Mouse (Mus musculus) heart, adult 9 months (tissue): ENCODE results near the gene Hnf4a.
A peak's percentile ranks its signal among the peaks of the same experiment; 100 is the strongest.
"Not testable (repeated sequence)": the region's sequence is repeated elsewhere in the genome, so short reads cannot be mapped to it uniquely, and the experiment has no call there.

Experiments
- DNase-seq, 2 experiments: peaks; one replicate each; pipeline ENCODE4 v3.0.0; 2022; ENCODE audit warnings: low spot score in 2 of 2

Hnf4a gene

GRCm38 (mm10) chr2:163506300-163507004 lies at the start of gene Hnf4a:
Gene Hnf4a (plus strand): TSS chr2:163506808.
- DNase-seq: no peak

DNA sequence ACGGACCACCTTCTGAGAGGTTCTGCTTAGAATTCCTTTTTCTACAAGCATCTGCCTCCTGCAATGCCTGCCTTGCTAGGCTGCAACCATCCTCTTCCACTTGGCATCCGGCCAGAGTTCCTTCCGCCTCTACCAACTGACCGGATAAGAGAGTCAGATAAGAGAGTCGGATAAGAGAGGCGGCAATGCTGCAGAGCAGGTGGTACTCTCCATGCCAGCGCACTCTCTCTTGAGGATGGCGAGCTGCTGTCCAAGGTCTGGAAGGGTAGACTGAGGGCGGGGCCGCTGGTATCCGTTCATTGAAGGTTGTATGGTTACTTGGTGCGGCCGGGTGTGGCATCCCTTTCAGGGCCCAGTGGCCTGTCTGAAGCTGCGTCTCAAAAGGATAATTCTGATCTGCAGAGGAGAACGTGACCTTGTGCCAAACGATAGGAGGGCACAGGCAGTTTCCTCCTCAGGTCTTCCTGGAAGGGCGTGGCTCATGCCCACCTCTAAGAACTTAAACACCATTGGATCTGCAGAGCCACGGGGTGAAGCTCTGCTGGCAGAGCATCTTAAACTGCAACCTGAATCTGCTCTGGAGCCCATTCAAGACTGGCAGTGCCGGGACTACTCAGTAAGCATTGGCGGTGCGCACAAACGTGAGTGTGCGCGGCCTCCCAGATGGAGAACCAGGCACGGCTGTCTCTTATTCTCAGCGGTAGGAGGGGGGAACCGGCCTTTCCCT lies 47.9 kb upstream of the Hnf4a start:
- DNase-seq: peak in 1 of 2 experiments; percentile 20

DNA sequence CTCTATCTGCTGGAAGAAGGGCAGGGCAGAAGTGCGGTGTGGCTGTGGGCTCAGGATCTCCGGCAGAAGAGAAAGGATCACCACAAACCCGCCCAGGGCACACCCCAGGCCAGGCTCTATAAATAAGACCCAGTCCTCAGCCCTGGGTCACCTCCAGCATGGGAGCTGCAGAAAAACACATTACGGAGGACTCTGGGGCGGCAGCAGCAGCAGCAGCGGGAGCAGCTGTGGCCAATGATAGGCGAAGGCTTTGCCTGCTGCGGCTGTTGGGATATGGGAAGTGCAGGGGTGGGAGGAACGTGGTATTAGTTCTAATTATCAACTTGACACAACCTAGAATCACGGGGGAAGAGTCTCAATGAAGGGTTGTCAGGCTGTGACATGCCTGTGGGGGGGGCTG lies 47.2 kb upstream of the Hnf4a start:
- DNase-seq: no peak

DNA sequence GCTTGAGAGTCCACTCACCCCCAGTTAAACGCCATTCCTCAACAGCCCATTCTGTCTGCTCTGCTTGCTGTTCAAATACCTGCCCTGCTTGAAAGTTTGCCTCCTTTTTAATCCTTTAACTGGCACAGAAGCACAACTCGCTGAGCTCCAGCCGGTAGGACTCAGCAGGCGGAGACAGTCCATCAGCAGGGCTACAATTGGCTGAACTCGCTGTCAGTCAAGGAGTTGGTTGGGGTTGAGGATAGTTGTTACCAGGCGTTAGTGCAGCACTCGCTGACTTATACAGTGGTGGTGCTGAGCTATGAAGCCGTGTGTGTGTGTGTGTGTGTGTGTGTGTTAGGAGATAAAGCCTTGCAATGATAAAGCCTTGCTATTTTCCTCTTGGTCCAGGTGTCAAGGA lies 46.0 kb upstream of the Hnf4a start:
- no peak for DNase-seq

DNA sequence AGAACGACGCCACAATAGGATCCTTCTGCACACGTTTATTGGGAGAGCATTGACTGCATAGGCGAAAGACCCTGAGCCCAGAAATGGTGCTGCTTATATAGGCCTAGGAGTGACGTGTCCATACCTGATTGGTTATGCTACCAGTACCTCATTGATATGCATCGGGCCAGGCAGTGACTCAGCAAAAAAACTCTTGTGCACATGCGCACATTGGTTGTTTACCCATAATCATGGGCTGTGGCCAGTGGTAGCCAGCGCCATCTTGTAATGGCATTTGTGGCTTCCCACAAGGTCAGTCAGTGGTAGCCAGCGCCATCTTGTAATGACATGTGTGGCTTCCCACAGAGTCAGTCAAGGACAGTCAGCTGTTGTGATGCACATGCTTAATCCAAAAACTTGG lies 45.3 kb upstream of the Hnf4a start:
- DNase-seq: not testable (repeated sequence)

DNA sequence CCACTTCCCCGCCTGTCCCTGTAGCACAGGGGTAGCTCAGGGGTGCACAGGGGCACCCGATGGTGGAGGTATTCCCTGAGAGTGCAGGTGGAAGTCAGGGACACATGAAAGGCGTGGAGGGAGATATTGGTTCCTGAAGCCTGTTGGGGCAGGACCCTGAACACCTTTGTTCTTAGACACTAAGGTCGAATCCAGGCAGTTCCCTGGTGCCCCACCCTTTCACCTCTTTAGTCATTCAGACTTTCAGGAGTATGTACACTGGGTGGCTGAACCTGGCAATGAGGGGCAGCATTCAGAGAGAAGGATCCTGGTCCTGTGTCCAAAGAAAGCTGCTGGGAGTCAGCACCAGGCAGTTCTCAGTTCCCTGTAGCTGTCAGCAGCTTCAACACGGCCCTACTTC lies 44.2 kb upstream of the Hnf4a start:
- DNase-seq: no peak

GRCm38 (mm10) chr2:163462801-163463200 lies 43.8 kb upstream of the Hnf4a start:
- DNase-seq: no peak

DNA sequence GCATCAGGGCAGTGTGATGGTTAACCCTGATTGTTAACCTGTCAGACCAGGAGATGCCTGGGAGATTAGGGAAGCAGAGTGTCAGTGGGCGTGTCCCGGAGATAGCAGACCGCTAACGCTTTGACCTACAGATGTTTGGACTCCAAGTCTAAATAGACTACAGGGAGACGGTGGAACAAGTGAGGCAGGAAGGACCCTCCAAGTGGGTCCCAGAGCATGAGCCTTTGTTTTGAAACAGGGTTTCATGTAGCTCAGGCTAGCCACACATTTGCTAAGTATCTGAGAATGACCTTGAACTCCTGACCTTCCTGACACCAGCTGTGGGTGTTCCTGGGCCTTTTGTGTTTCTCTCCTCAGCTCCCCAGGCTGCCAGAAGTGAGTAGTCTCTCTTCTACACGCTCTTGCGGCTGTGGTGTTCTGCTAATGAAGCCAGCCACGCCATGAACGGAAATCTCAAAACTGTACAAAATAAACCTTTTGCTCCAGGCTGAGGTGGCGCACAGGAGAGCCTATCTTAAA lies 43.3 kb upstream of the Hnf4a start:
- DNase-seq: no peak

GRCm38 (mm10) chr2:163463998-163464397 lies 42.6 kb upstream of the Hnf4a start:
- DNase-seq: no peak

DNA sequence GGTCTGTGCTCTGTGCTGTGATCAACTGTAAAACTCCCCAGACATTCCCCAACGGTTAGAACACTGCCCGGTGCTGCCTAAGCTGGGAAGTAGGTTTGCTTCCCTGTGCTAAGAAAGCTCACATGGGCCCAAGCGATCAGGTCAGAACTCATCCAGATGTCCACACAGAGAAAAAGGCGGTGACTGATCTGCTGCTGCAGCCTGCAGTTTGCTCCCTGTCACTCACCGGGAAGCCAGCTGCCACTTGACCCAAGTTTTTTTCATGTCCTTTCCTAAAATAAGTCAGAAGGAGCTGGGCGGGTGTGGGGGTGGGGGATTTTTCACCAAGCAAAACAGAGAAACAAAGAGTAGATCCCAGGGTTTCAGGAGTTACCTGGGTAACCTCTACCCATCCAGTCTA lies 42.0 kb upstream of the Hnf4a start:
- DNase-seq: peak; percentile 32 to 40

DNA sequence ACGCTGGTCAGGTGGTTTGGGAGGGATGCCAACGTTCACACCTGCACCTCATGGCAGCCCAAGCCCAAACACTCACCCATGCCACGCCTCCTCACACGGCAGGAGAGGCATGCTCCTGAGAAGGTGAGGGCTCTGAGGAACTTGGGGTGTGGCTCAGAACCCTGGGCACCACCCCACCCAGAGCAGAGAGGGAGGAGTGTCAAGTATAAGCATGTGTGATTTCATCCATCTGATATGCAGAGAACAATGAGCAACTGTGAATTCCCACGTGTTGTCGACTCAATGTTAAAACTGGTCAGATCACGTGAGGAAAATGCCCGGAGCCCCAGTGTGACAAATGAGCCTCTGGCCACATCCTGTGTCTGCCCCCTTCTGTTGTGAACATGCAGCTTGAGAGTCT lies 39.8 kb upstream of the Hnf4a start:
- no peak for DNase-seq

DNA sequence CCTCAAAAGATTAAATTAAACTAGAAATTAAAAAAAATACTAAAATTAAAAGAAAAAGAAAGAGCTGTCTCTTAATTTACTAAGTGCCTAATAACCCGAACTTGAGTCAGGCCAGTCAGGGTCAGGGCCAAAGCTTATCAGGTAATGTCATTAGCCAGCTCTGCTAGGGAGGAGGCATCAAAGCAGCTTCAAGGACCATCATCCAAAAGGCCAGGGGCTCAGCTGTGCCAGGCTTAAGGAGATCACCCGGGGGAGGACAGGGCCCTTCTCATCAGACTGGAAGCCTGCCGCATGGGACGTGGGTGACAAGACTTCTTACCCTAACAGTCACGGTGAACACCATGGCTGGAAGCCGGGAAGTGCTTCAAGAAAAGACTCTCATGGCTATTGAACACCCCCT lies 39.0 kb upstream of the Hnf4a start:
- no peak for DNase-seq

DNA sequence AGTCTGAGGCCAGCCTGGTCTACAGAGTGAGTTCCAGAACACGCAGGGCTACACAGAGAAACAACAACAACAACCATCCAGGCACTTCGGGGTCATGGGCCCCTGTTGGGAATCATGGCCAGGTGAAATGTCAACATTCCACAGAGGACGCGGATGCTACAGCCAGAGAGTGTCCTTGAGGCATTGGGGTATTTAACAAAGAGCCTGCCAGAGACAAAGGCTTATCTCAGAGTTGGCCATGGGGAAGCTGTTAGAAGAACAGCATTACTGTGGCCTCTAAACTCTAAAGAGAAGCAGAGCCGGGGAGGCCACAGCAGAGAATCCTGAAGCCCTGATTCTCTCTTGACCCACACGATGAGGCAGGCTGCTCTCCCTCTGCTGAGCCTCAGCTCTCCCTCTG lies 37.7 kb upstream of the Hnf4a start:
- no peak for DNase-seq

DNA sequence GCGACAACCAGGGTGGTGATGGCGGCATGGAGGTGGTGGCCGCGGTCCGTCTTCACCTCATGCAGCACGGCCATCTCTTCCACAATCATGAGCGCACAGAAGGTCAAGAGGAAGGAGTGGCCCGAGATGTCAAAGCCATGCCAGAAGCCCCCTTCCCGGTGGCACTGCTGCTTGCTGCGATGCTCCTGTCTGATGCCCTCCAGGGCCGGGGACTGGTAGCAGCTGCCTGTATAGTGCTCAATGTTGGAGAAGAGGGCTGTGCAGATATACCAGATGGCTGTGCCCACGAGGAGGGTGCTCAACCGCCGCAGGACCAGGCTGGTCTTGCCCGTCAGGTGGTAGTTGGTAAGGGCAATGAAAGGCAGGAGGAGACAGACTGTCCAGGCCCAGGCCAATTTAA lies 36.9 kb upstream of the Hnf4a start:
- no peak for DNase-seq

DNA sequence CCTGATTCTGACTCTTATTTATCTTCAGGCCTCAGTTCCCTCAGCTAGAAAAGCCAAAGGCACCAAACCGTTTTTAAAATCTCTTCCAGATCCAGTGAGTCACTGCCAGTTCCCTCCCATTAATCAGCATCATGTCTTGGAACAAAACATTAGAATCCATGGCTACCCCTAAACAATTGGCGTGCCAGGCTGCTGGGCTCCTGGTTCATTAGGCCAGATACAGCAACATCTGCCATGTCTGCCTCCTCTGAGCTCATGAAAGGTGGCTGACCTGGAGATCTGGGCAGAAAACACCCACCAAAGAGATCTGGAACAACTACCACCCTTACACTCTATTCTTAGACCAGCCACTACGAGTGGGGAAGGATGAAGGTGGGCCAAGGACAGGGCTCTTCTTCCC lies 35.5 kb upstream of the Hnf4a start:
- peak; percentile 63 to 76 for DNase-seq

DNA sequence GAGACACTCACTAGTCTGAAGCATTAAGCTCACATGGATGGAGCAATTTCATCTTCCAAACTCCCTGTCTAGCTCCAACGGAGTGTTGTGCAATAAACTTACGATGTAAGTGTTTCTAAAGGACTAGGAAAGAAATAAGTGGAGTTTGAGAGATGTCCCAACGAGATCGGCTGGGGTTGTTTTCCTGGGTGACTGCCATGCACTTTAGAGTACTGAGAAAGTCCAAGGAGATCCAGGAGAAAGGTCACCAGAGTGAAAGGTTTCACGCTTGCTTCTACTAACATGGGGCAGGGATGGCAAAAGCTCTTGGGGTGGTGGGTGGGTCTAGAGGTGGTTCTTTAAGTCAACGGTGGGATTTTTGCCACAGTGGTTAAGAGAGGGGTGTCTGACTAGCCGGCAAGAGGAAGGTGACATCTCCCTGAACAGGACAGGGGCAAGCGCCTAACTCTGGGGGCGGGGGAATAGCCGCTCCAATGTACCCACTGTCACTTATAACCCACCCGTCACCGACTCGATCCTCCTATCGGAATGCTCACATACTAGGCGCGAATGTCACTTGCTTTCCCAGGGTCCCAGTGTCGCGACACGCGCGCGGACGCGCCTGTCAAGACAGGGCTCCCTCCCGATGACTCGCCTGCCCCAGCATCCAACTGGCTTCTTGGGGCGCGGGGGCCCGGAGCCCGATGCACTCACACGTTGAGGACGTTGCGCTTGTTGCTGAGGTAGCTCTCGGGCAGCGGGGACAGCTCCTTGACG lies 34.7 kb upstream of the Hnf4a start:
- peak; percentile 25 to 54 for DNase-seq

DNA sequence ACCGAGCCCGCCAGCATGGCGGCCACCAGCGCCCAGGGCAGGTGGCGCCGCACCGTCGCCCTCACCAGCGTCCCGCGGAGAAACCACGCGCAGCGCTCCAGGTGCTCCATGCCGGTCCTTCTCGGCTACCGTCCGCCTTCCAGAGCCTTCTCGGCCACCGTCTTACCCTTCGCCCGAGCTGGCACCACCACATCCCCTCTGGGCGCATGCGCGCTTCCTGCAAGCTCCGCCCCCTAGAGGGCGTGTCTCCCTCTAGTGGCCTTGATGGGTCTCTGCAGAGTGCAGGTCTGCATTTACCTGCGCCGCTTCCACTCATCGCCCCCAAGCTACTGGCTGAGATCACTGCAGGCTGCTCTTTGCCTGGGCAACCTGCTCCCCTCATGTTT lies 34.1 kb upstream of the Hnf4a start, which contains the start of gene Fitm2:
Gene Fitm2, minus strand, starts transcription at position 164 of the 386 bp plus-strand sequence.
- peak; percentile 91 to 92 for DNase-seq

DNA sequence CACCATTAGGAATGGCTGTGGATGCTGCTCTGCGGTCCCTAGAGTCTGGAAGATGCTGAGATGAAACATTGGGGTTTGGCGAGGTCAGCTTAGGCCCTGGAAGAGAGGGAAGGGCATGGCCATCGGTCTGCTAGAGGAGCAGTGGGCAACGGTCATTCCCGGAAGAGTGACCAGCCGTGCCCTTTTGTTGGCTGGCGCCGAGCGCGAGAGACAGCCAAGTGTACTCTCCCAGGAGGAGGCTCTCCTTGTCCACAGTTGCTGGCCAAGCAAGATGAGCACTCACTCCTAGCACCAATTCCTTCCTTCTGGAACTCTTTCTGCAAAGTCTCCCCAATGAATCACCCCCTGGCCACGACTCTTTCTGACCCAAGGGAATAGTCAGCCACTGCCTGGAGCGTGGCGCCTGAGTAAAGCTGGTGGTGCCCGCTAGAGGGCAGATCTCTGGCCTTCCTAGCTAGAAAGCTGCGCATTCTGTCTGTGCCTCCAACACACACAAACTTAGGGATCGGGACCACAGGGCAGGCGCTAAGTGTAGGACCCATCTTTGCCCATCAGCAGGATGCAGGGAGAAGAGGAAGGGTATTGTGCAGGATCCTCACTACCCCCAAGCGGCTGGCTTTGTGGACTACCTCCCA lies 26.3 kb upstream of the Hnf4a start:
- no peak for DNase-seq

DNA sequence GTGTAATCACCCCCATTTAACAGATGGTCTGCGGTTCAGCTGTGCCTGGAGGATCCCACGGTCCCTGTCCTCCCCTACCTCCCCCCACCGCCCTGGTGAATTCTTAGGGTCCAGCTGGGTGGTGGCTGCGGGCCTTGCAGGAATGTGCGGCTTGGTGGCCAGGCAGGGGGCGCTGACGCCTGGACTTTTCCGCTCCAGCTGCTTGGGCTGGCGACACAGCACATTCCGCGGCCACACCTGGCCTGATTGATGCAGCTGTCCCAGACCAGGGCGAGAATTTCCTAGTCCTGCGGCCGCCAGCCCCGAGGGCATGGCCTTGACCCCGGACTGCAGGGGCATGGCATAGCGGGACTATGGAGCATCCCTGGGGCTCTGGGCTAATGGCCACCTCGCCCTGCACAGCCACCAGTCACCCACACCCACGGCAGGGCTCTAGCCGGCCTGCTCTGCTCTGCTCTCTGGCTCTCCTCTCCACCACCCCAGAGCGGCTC lies 25.0 kb upstream of the Hnf4a start:
- no peak for DNase-seq

DNA sequence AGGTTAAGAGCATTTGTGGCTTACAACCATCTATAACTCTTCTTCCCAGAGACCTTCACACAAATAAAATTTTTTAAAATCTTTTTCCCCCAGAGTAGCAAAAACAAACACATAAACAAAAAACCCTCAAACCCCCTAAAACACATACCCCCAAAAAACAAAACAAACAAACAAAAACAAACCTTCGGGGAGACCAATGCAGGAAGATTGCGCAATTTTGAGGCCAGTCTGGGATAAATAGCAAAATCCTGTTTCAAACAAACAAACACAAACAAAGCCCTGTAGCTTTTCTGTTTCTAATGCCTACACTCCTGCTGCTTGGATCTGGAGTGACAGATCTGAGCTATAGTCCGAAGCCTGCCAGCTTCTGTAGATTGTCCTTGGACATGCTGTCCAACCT lies 19.2 kb upstream of the Hnf4a start:
- no peak for DNase-seq

DNA sequence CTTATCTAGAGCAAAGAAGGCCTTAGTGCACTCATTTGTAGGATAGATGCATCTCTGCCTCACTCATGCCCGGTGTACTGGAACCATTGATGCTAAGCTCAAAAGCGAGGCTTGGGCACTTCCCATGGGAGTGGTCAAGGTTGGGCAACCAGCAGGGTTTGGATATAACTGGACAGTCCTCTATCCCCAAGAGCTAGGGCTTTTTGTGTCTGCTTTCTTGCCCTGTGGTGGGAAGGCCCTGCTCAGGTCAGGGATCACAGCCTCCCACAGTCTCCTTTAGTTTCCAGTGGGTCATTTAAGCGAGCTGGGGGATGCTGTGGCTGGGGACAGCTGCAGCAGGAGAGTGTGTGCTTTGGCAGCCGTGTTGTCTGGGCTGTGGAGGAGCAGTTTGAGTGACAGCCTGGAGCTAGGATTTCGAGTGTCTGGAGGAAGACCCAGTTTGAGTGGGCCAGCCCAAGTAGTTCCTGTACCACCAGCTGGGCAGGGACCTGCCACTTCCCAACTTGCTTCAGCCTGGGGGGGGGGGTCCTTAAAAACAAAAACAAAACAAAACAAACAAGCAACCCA lies 16.8 kb upstream of the Hnf4a start:
- DNase-seq: no peak
